In the genomic region with DNA sequence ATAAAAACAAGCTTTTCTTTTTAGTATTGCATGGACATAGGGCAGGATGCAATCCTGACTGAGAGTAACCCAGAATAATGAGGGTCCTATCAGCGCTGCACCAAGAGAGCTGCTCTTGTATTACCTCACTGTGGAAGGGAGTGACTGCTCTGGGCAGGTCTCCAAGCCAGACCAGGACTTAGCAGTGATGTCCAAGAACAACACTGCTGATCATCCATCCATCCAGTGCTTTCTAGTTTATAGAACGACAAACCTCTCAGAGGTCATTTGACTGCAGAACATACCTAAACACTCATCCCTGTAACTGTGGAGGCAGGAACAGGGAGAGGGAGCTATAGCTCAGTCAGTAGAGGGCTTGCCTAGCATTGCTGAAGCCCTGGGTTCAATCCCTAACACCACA, we compare ENCODE assay signal across 13 mouse cellular contexts. TPM values are rescaled to one million over a fixed set of nuclear protein-coding genes. Genes with fewer than 3 reads are reported as not detected.
DNase-seq lines count a peak whose midpoint lies in the region; ATAC-seq lines count a peak whose summit lies in the region.
"Had no signal": no experiment of that assay in that cellular context is flagged by ENCODE, and none has a peak within 500 bp of the region (broad histone marks: within the 10 kb centered on the region; RNA-seq: fewer than 3 reads in every experiment).

No protein-coding gene starts in this region.

- H3K4me3 ChIP-seq in neural tube, embryonic 13.5 days = no peak overlapping the region
- H3K4me3 ChIP-seq in neural tube, embryonic 15.5 days (replicated peaks) = no peak overlapping the region
- H3K4me3 ChIP-seq: heart, adult 2 months; limb, embryonic 13.5 days; megakaryocyte, embryonic 14.5 days had no signal

- H3K9me3 ChIP-seq in neural tube, embryonic 13.5 days = no peaks in the 10 kb centered on the region
- no peaks in the 10 kb centered on the region for H3K9me3 ChIP-seq in neural tube, embryonic 15.5 days (replicated peaks)
- H3K9me3 ChIP-seq: limb, embryonic 13.5 days had no signal

- H3K4me2 ChIP-seq in neural tube, embryonic 13.5 days = no peak overlapping the region
- no peak overlapping the region for H3K4me2 ChIP-seq in neural tube, embryonic 15.5 days

- intact Hi-C loops in heart, postnatal 14 days (cut with DNase I) = no loop called here

- H3K27me3 ChIP-seq in neural tube, embryonic 13.5 days = peaks cover 46% of the 10 kb centered on the region
- H3K27me3 ChIP-seq in neural tube, embryonic 15.5 days (replicated peaks) = 0 out of 2 replicates have a peak, but pooled peaks cover 25% of the 10 kb centered on the region

- no peaks in the 10 kb centered on the region; the same call in 1 of the 2 replicates for H3K36me3 ChIP-seq in neural tube, embryonic 13.5 days
- H3K36me3 ChIP-seq in neural tube, embryonic 15.5 days = no peaks in the 10 kb centered on the region

- 47% methylated on average over 2 of the region's 2 CpGs for WGBS in neural tube, embryonic 13.5 days
- WGBS in neural tube, embryonic 15.5 days = 39% methylated on average over 2 of the region's 2 CpGs

- H3K27ac ChIP-seq in neural tube, embryonic 13.5 days (replicated peaks) = peak overlapping the region; percentile 81; the same call in 1 of the 2 replicates
- no peak overlapping the region for H3K27ac ChIP-seq in neural tube, embryonic 15.5 days (replicated peaks)
- H3K27ac ChIP-seq: heart, adult 2 months; limb, embryonic 13.5 days had no signal

- ATAC-seq in neural tube, embryonic 13.5 days (ENCODE audit: low read depth) = no peak
- no peak for ATAC-seq in neural tube, embryonic 15.5 days (ENCODE audit: low FRiP score)

- peaks cover 78% of the 10 kb centered on the region for H3K4me1 ChIP-seq in neural tube, embryonic 13.5 days (replicated peaks)
- peaks cover 59% of the 10 kb centered on the region for H3K4me1 ChIP-seq in neural tube, embryonic 15.5 days

- 0 out of 2 replicates have a peak overlapping the region, but pooled peaks have one; percentile 46 for H3K9ac ChIP-seq in neural tube, embryonic 13.5 days
- no peak overlapping the region for H3K9ac ChIP-seq in neural tube, embryonic 15.5 days (replicated peaks)
- H3K9ac ChIP-seq: limb, embryonic 13.5 days had no signal

- DNase-seq in gastrocnemius, adult 18-20 months (ENCODE audit: low spot score) = peak; percentile 34
- no peak for DNase-seq in gastrocnemius, postnatal 4 days (ENCODE audit: low spot score in 2 of 2)
- peak; percentile 62 to 67 for DNase-seq in heart, postnatal 14 days
- DNase-seq in skeletal muscle tissue, adult 2 months (ENCODE audit: low read depth, low spot score) = peak; percentile 40
- no peak for DNase-seq in right cerebral cortex, postnatal 10 days (ENCODE audit: low spot score in 2 of 2)
- no peak for DNase-seq in cerebellum, adult 9-10 months
- DNase-seq: spleen, adult 18-20 months had no signal

RNA-seq across cellular contexts. Expression of gene Vangl1, which starts 11.9 kb away (rescaled TPM):
- total RNA-seq in gastrocnemius, adult 18-20 months (2021) = 1 to 10 TPM; 2.2 to 2.4 TPM
- 10 to 100 TPM; 19.5 to 24.6 TPM for total RNA-seq in gastrocnemius, postnatal 4 days (2021)
- 10.5 and 11.0 TPM in 2 replicates for polyA plus RNA-seq in neural tube, embryonic 13.5 days (2015; fragmentation: Nextera tagmentation; extraction: Ambion mirVana)
- 9.0 and 11.8 TPM in 2 replicates for polyA plus RNA-seq in neural tube, embryonic 15.5 days (2015; fragmentation: Nextera tagmentation; extraction: Ambion mirVana)
- total RNA-seq in heart, postnatal 14 days (2021) = 10 to 100 TPM; 19.0 to 20.0 TPM
- total RNA-seq: neutrophil, adult 5-6 weeks had no signal

Comparison
In these comparisons a context has a peak if more than half of its experiments do, and no peak if none do; other contexts are left out.
1. DNase-seq: peak in gastrocnemius, adult 18-20 months (single experiment), heart, postnatal 14 days (2 of 2) and skeletal muscle tissue, adult 2 months (single experiment); none in gastrocnemius, postnatal 4 days (0 of 2), right cerebral cortex, postnatal 10 days (0 of 2) and cerebellum, adult 9-10 months (single experiment).
2. RNA of gene Vangl1, which starts 11.9 kb away (total RNA-seq): 19.5 to 24.6 TPM in gastrocnemius, postnatal 4 days and 19.0 to 20.0 TPM in heart, postnatal 14 days; 2.2 to 2.4 TPM in gastrocnemius, adult 18-20 months; every median in the first group is over 4 times any median in the second.